Mouse (Mus musculus): ENCODE measurements around the gene Tigd3. TPM values are rescaled to one million over a fixed set of nuclear protein-coding genes. Genes with fewer than 3 reads are reported as not detected.
A peak's percentile ranks its signal among the peaks of the same experiment; 100 is the strongest.

Gene Tigd3
- polyA plus RNA-seq, 1 experiment = 0.52 TPM

DNA sequence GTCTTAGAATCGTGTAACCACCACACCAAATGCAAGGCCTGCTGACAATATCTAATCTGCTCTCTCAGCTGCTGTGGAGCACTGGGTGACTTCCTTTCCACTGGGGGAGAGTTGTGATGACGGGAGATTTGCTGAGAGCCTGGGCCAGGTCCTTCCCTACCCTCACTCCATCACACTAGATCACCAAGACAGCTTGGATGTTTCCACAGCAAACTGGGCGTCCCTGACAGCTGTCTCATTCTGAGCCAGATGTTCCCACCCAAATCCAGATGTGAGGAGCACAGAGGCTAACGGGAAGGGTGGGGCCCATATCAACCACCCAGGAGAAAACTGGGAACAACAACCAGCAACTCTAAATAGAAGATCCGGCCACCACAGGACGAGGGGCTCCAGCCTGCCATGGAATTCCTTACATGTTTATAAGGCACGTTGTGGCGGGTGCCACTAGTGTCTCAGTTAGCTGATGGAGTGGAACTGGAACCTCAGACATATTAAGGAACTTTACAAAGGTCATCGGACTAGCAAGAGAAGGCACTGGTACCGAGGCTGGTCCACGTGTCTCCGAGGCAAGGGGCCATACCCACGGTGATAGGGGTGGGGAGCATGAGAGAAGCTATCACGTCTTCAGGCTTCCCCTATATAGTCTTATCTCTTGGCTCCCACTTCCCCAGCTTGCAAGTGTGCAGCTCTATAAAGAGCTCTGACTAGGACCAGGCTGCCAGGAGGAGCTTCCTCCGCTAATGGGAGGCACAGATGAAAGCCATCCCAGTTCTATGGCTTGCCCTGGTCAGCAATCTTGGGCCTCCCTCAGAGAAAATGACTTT, 28.4 kb upstream of the Tigd3 start:
- Histone ChIP-seq H3K4me3 (ENCODE audit: insufficient read depth, low read depth, low read length) (0 out of 2 replicates have a peak overlapping the region, but pooled peaks have one; percentile 3), H3K4me1 (ENCODE audit: control insufficient read depth, insufficient read depth, low read length) (no peaks in the 10 kb centered on the region), H3K27ac (ENCODE audit: insufficient read depth, low read depth, low read length) (peak overlapping the region; percentile 47), H3K36me3 (ENCODE audit: control insufficient read depth, insufficient read depth, low read length) (peaks cover 1% of the 10 kb centered on the region; the same call in 1 of the 2 replicates), H3K27me3 (replicated peaks; ENCODE audit: control insufficient read depth, insufficient read depth, low read length) (no peaks in the 10 kb centered on the region)
- 54% methylated on average over 15 of the region's 15 CpGs for WGBS
- TF ChIP-seq CTCF (conservative IDR thresholded peaks at IDR 0.05; ENCODE audit: insufficient read depth, insufficient read length, low read depth, low read length) = no peak
- TF ChIP-seq POLR2A (IDR thresholded peaks at IDR 0.05; ENCODE audit: low read depth, low read length) = no peak
- DNase-seq = peak; percentile 56

DNA sequence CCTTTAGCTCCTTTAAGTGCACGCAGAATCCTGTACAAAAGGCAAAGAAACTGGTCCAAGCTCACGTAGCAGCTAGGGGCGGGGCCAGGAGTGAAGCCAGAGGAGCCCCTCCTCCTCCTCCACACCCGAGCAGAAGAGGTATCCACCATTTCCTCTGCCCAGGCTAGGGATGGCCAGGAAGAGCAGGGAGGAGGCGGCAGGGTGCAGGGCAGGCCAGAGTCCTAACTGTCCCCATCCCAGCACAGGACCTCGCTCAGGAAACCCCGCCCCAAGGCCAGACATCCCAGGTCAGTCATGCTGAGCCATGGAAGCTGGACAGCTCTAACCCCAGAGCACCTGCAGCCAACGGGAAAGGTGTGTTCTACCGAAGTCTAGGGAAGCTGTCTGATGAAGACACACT, 27.8 kb upstream of the Tigd3 start:
- 13% methylated on average over 9 of the region's 9 CpGs for WGBS
- Histone ChIP-seq H3K27me3 (replicated peaks; ENCODE audit: control insufficient read depth, insufficient read depth, low read length) (no peaks in the 10 kb centered on the region), H3K27ac (ENCODE audit: insufficient read depth, low read depth, low read length) (peak overlapping the region; percentile 47), H3K4me3 (ENCODE audit: insufficient read depth, low read depth, low read length) (0 out of 2 replicates have a peak overlapping the region, but pooled peaks have one; percentile 3), H3K4me1 (ENCODE audit: control insufficient read depth, insufficient read depth, low read length) (no peaks in the 10 kb centered on the region), H3K36me3 (ENCODE audit: control insufficient read depth, insufficient read depth, low read length) (peaks cover 1% of the 10 kb centered on the region)
- no peak for TF ChIP-seq CTCF (conservative IDR thresholded peaks at IDR 0.05; ENCODE audit: insufficient read depth, insufficient read length, low read depth, low read length)
- TF ChIP-seq POLR2A (IDR thresholded peaks at IDR 0.05; ENCODE audit: low read depth, low read length) = no peak
- DNase-seq = peak; percentile 77

DNA sequence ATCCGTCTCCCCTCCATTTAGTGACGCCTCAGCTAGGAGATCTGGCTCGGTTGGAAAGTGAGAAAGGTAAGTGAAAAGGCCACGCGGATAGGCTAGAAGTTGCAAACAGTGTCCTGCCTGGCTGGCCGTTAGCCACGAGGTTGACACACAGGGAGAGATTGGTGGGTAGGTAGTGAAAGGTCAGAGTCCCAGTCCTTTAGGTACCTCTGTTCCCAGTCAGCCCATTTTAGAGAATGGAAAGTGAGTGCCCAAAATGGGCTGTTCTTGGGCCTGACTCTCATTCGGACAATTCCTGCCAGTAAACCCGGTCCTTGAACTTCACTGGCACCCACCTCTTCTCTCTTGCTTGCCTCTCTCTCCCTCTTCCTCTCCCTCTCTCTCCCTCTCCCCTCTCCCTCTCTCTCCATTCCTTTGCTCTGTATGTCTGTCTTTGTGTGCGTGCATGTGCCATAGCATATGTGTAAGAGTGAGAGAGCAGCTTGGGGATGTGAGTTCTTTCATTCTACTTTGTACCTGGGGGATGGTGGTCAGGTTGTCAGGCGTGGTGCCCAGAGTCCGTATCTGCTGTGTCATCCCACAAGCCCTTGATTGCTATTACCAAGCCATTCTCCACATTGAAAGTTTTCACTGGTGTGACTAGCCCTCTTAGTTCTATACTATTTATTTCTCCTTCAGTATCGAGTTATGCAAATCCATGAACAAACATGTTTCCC, 19.2 kb upstream of the Tigd3 start, which contains the start of gene Dpf2:
Dpf2 (minus strand) TSS at position 4 of the 713 bp plus-strand sequence.
- no peaks in the 10 kb centered on the region for H3K27me3 ChIP-seq (replicated peaks; ENCODE audit: control insufficient read depth, insufficient read depth, low read length)
- H3K4me1 ChIP-seq (ENCODE audit: control insufficient read depth, insufficient read depth, low read length) = peaks cover 22% of the 10 kb centered on the region
- no peak for DNase-seq
- H3K4me3 ChIP-seq (ENCODE audit: insufficient read depth, low read depth, low read length) = peak within 1 kb of the TSS; percentile 82
- 9% methylated on average over 13 of the region's 13 CpGs for WGBS
- H3K27ac ChIP-seq (ENCODE audit: insufficient read depth, low read depth, low read length) = peak within 1 kb of the TSS; percentile 85
- TF ChIP-seq CTCF (conservative IDR thresholded peaks at IDR 0.05; ENCODE audit: insufficient read depth, insufficient read length, low read depth, low read length) (no peak), POLR2A (IDR thresholded peaks at IDR 0.05; ENCODE audit: low read depth, low read length) (no peak)
- peaks cover 1% of the 10 kb centered on the region for H3K36me3 ChIP-seq (ENCODE audit: control insufficient read depth, insufficient read depth, low read length)

DNA sequence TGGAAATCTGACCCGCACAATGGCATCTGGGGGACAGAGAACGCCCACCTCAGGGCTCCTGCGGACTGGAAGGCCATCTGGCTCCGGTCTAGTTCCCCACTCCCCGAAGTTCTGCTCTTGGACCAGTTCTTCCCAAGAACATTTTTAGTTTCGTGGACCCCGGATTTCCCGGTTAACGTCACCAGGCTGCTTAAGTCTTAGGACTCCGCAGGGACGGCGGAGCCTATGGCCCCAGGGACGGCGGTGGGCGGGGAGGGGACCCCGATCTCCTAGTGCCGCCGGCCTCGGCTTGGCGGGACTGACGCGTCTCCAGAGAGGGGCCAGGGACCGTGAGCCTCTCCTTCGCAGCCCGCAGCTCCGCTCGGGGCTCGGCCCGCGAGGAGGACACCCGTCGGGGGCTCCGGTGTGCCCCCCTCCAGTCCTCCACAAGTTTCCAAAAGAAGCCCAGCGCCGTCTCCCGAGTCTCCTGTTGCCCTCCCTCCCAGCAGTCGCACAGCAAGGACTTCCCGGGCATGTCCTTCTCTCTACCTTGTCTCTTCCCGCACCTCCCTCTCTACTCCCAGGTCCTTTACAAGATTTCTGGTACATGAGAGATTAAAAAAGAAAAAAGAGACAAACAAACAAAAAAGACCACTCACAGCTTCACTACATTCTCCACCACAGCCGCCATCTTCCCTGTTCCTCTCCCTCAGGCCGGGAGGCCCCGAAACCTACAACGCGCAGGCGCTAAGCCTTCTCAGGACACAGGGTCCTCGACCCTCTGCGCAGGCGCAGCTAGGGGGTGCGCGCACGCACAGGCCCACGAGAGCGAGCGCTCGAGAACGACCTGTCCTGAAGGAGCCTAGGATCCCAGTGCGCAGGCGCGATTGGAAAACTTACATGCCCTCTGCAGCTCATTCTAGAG, 18.4 kb upstream of the Tigd3 start:
- H3K27me3 ChIP-seq (replicated peaks; ENCODE audit: control insufficient read depth, insufficient read depth, low read length) = no peaks in the 10 kb centered on the region
- peak overlapping the region; percentile 85 for H3K27ac ChIP-seq (ENCODE audit: insufficient read depth, low read depth, low read length)
- no peaks in the 10 kb centered on the region; the same call in 1 of the 2 replicates for H3K36me3 ChIP-seq (ENCODE audit: control insufficient read depth, insufficient read depth, low read length)
- under 1% methylated on average over 59 of the region's 59 CpGs for WGBS
- no peak for TF ChIP-seq CTCF (conservative IDR thresholded peaks at IDR 0.05; ENCODE audit: insufficient read depth, insufficient read length, low read depth, low read length)
- peak; percentile 89 for TF ChIP-seq POLR2A (IDR thresholded peaks at IDR 0.05; ENCODE audit: low read depth, low read length)
- peak overlapping the region; percentile 82 for H3K4me3 ChIP-seq (ENCODE audit: insufficient read depth, low read depth, low read length)
- peaks cover 22% of the 10 kb centered on the region for H3K4me1 ChIP-seq (ENCODE audit: control insufficient read depth, insufficient read depth, low read length)
- peak; percentile 100 for DNase-seq

DNA sequence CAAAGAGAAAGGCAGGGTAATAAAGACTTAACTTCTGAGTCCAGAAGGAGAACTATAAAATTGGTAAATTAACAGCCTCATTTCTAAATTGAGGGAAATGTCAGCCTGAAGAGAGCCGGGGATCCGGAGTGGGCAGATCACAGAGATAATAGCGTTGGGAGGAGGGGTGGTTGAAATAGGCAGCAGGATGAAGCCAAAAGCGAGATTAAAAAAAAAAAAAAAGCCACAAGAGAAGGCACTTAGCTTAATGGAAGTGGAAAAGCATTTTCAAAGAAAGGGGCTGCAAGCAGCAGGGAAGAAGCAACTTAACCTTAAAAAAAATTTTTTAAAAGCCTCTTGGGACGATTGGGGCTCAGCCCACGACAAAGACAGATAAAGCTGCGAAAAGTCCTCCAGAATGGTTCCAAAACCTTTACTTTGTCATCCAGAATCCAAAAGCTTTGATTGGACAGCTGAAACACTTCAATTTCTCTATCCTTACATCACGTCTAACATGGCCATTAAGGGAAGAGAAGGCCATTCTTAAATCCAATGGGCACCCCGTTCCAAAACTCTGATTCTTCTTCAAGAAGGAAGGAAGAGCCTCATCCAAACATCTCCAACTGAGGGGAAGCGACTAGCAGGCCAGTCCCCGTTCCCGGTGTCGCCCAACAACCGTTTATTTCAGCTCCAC, 17.6 kb upstream of the Tigd3 start:
- WGBS = 3% methylated on average over 14 of the region's 14 CpGs
- TF ChIP-seq POLR2A (IDR thresholded peaks at IDR 0.05; ENCODE audit: low read depth, low read length) (no peak), CTCF (conservative IDR thresholded peaks at IDR 0.05; ENCODE audit: insufficient read depth, insufficient read length, low read depth, low read length) (no peak)

DNA sequence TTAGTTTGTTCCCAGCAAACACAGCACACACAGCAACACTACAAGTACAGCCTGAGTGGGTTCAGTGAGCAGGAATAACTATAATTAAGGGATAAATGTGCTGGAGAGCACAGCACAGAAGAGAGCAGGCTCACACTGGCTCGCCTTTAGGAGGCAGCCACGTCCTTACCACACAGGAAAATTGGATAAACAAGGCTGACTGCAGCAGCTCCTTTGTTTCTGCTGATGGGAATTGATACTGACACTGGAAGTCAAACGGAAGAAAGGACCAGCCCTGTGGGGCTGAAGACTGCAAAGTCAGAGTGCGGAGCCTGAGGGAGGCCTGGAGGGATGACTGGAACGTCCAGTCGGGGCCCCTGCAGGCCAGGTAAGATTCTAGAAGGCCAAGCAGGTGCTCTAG, 16.3 kb upstream of the Tigd3 start:
- H3K36me3 ChIP-seq (ENCODE audit: control insufficient read depth, insufficient read depth, low read length) = 0 out of 2 replicates have a peak, but pooled peaks cover 3% of the 10 kb centered on the region
- peak overlapping the region; percentile 24 for H3K27ac ChIP-seq (ENCODE audit: insufficient read depth, low read depth, low read length)
- no peak overlapping the region; the same call in 1 of the 2 replicates for H3K4me3 ChIP-seq (ENCODE audit: insufficient read depth, low read depth, low read length)
- peaks cover 22% of the 10 kb centered on the region for H3K4me1 ChIP-seq (ENCODE audit: control insufficient read depth, insufficient read depth, low read length)
- TF ChIP-seq POLR2A (IDR thresholded peaks at IDR 0.05; ENCODE audit: low read depth, low read length) (no peak), CTCF (conservative IDR thresholded peaks at IDR 0.05; ENCODE audit: insufficient read depth, insufficient read length, low read depth, low read length) (peak; percentile 28; the same call in 1 of the 2 replicates)
- no peak for DNase-seq
- WGBS = 23% methylated on average over 6 of the region's 6 CpGs
- no peaks in the 10 kb centered on the region for H3K27me3 ChIP-seq (replicated peaks; ENCODE audit: control insufficient read depth, insufficient read depth, low read length)

More for the DNA sequence above, 17.6 kb upstream of the Tigd3 start:
- Histone ChIP-seq H3K4me1 (ENCODE audit: control insufficient read depth, insufficient read depth, low read length) (peaks cover 22% of the 10 kb centered on the region), H3K4me3 (ENCODE audit: insufficient read depth, low read depth, low read length) (peak overlapping the region; percentile 82), H3K27me3 (replicated peaks; ENCODE audit: control insufficient read depth, insufficient read depth, low read length) (no peaks in the 10 kb centered on the region), H3K27ac (ENCODE audit: insufficient read depth, low read depth, low read length) (peak overlapping the region; percentile 74), H3K36me3 (ENCODE audit: control insufficient read depth, insufficient read depth, low read length) (0 out of 2 replicates have a peak, but pooled peaks cover under 1% of the 10 kb centered on the region)
- no peak for DNase-seq
